11 mouse cellular contexts compared by ENCODE assay signal in genomic region chr7:139415616-139416225, GRCm38 (mm10). TPM values are rescaled to one million over a fixed set of nuclear protein-coding genes. Genes with fewer than 3 reads are reported as not detected.
DNase-seq lines count a peak whose midpoint lies in the region; ATAC-seq and TF ChIP-seq lines count a peak whose summit lies in the region.
"Had no signal": no experiment of that assay in that cellular context is flagged by ENCODE, and none has a peak within 500 bp of the region (broad histone marks: within the 10 kb centered on the region; RNA-seq: fewer than 3 reads in every experiment).

No protein-coding gene starts in this region.

- no peak for ATAC-seq in heart, embryonic 12.5 days (ENCODE audit: insufficient number of reproducible peaks, low FRiP score)
- ATAC-seq in lung, embryonic 14.5 days (ENCODE audit: insufficient read depth), result no peak

- H3K27ac ChIP-seq in heart, embryonic 12.5 days (ENCODE audit: poor library complexity, severe bottlenecking), result peak overlapping the region; percentile 46; the same call in 1 of the 2 replicates
- peak overlapping the region; percentile 78 for H3K27ac ChIP-seq in lung, embryonic 14.5 days (ENCODE audit: low read depth)
- H3K27ac ChIP-seq: hindbrain, embryonic 15.5 days; macrophage had no signal

- no peak overlapping the region for H3K4me3 ChIP-seq in heart, embryonic 12.5 days
- H3K4me3 ChIP-seq in lung, embryonic 14.5 days (ENCODE audit: low read depth, low read length), result no peak overlapping the region
- H3K4me3 ChIP-seq: hindbrain, embryonic 15.5 days had no signal

- no peak overlapping the region for H3K9ac ChIP-seq in heart, embryonic 12.5 days
- no peak overlapping the region for H3K9ac ChIP-seq in lung, embryonic 14.5 days
- H3K9ac ChIP-seq: hindbrain, embryonic 15.5 days had no signal

- H3K4me2 ChIP-seq in heart, embryonic 12.5 days, result no peak overlapping the region
- no peak overlapping the region for H3K4me2 ChIP-seq in lung, embryonic 14.5 days
- H3K4me2 ChIP-seq: hindbrain, embryonic 15.5 days had no signal

- peaks cover 79% of the 10 kb centered on the region for H3K4me1 ChIP-seq in heart, embryonic 12.5 days (replicated peaks)
- peaks cover 46% of the 10 kb centered on the region for H3K4me1 ChIP-seq in lung, embryonic 14.5 days (ENCODE audit: insufficient read depth)

- no peaks in the 10 kb centered on the region for H3K9me3 ChIP-seq in heart, embryonic 12.5 days (replicated peaks)
- no peaks in the 10 kb centered on the region for H3K9me3 ChIP-seq in lung, embryonic 14.5 days (ENCODE audit: low read depth, low read length)
- H3K9me3 ChIP-seq: hindbrain, embryonic 15.5 days had no signal

- H3K36me3 ChIP-seq in heart, embryonic 12.5 days, result no peaks in the 10 kb centered on the region
- no peaks in the 10 kb centered on the region for H3K36me3 ChIP-seq in lung, embryonic 14.5 days (ENCODE audit: insufficient read depth)
- H3K36me3 ChIP-seq: hindbrain, embryonic 15.5 days had no signal

- DNase-seq in heart, adult 11 months, result no peak
- peak; percentile 57 for DNase-seq in lung, embryonic 14.5 days
- no peak for DNase-seq in lung, postnatal 14 days
- peak; percentile 83 for DNase-seq in 416B (ENCODE audit: low read depth)
- peak; percentile 75 for DNase-seq in cerebellum, adult 9-11 months
- DNase-seq in thymus, adult 18-20 months, result no peak
- DNase-seq in layer of hippocampus, adult 9-11 months, result no peak
- DNase-seq: kidney, postnatal 25 days had no signal

- H3K27me3 ChIP-seq in heart, embryonic 12.5 days (replicated peaks), result no peaks in the 10 kb centered on the region
- no peaks in the 10 kb centered on the region for H3K27me3 ChIP-seq in lung, embryonic 14.5 days (ENCODE audit: insufficient read depth, low read length)
- H3K27me3 ChIP-seq: hindbrain, embryonic 15.5 days had no signal

- TF ChIP-seq CTCF in lung, embryonic 14.5 days (IDR thresholded peaks at IDR 0.05; ENCODE audit: low read depth), result no peak

RNA-seq across cellular contexts. Expression of gene Inpp5a, which starts 26.8 kb away (rescaled TPM):
- polyA plus RNA-seq in heart, embryonic 12.5 days (2016; fragmentation: Nextera tagmentation; extraction: Ambion mirVana), result 96.3 and 104 TPM in 2 replicates
- 45.2 and 47.7 TPM in 2 replicates for polyA plus RNA-seq in lung, embryonic 14.5 days (2014; fragmentation: Nextera tagmentation; extraction: Ambion mirVana)

Comparison
In these comparisons a context has a peak if more than half of its experiments do, and no peak if none do; other contexts are left out.
1. DNase-seq: peak in lung, embryonic 14.5 days (single experiment), 416B (single experiment) and cerebellum, adult 9-11 months (single experiment); none in heart, adult 11 months (single experiment), lung, postnatal 14 days (single experiment), thymus, adult 18-20 months (0 of 2) and layer of hippocampus, adult 9-11 months (single experiment).